Mouse (Mus musculus): ENCODE results near the gene Spdye4a. TPM values are rescaled to one million over a fixed set of nuclear protein-coding genes. Genes with fewer than 3 reads are reported as not detected.

Spdye4a gene
- polyA plus RNA-seq, 1 experiment: not detected

GRCm38 (mm10) chr5:143264689-143265088 is 38.0 kb upstream of the Spdye4a start:
- H3K27me3 ChIP-seq (replicated peaks): peaks cover 85% of the 10 kb centered on the region
- H3K9me3 ChIP-seq: no peaks in the 10 kb centered on the region
- H3K36me3 ChIP-seq (replicated peaks; ENCODE audit: low read length): peaks cover 9% of the 10 kb centered on the region
- TF ChIP-seq FLI1 (IDR thresholded peaks at IDR 0.05; ENCODE audit: low read length): no peak
- TF ChIP-seq GATA1 (IDR thresholded peaks at IDR 0.05; ENCODE audit: borderline replicate concordance, low read length): no peak
- peaks cover 19% of the 10 kb centered on the region for H3K4me1 ChIP-seq
- no peak overlapping the region for H3K4me3 ChIP-seq (replicated peaks)

GRCm38 (mm10) chr5:143261636-143262035 is 34.9 kb upstream of the Spdye4a start:
- peaks cover 88% of the 10 kb centered on the region for H3K27me3 ChIP-seq (replicated peaks)
- TF ChIP-seq GATA1 (IDR thresholded peaks at IDR 0.05; ENCODE audit: borderline replicate concordance, low read length) (no peak), FLI1 (IDR thresholded peaks at IDR 0.05; ENCODE audit: low read length) (no peak)
- H3K4me3 ChIP-seq (replicated peaks): no peak overlapping the region
- H3K4me1 ChIP-seq: peaks cover 8% of the 10 kb centered on the region
- peaks cover 9% of the 10 kb centered on the region for H3K36me3 ChIP-seq (replicated peaks; ENCODE audit: low read length)
- no peaks in the 10 kb centered on the region for H3K9me3 ChIP-seq

DNA sequence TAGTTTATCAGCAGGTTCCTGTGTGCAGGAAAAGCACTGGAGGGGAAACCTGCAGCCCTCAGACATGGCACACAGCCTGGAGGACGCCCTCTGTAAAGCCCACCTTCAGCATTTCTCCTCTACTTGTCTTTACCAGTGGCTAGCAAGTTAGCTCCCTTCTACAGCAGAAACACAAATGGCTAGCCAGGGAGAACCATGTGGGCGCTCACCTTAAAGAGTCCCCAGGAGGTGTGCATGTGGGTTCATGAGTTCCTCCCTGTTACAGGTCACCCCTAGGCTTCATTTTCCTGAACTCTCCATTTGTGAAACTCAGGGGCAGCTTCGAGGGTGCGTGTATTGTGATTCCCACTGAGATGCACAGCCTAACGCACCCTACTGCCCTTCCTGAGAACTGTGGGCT is 29.1 kb upstream of the Spdye4a start:
- peaks cover 28% of the 10 kb centered on the region for H3K9me3 ChIP-seq
- TF ChIP-seq FLI1 (IDR thresholded peaks at IDR 0.05; ENCODE audit: low read length) (no peak), GATA1 (IDR thresholded peaks at IDR 0.05; ENCODE audit: borderline replicate concordance, low read length) (no peak)
- peaks cover 32% of the 10 kb centered on the region for H3K4me1 ChIP-seq
- H3K27me3 ChIP-seq (replicated peaks): peaks cover 97% of the 10 kb centered on the region
- H3K4me3 ChIP-seq (replicated peaks): no peak overlapping the region
- H3K36me3 ChIP-seq (replicated peaks; ENCODE audit: low read length): peaks cover 9% of the 10 kb centered on the region

GRCm38 (mm10) chr5:143255131-143255519 is 28.4 kb upstream of the Spdye4a start:
- Histone ChIP-seq H3K4me3 (replicated peaks) (no peak overlapping the region), H3K36me3 (replicated peaks; ENCODE audit: low read length) (peaks cover 9% of the 10 kb centered on the region), H3K4me1 (peaks cover 32% of the 10 kb centered on the region), H3K9me3 (peaks cover 28% of the 10 kb centered on the region), H3K27me3 (replicated peaks) (peaks cover 92% of the 10 kb centered on the region)
- no peak for TF ChIP-seq GATA1 (IDR thresholded peaks at IDR 0.05; ENCODE audit: borderline replicate concordance, low read length)
- no peak for TF ChIP-seq FLI1 (IDR thresholded peaks at IDR 0.05; ENCODE audit: low read length)

DNA sequence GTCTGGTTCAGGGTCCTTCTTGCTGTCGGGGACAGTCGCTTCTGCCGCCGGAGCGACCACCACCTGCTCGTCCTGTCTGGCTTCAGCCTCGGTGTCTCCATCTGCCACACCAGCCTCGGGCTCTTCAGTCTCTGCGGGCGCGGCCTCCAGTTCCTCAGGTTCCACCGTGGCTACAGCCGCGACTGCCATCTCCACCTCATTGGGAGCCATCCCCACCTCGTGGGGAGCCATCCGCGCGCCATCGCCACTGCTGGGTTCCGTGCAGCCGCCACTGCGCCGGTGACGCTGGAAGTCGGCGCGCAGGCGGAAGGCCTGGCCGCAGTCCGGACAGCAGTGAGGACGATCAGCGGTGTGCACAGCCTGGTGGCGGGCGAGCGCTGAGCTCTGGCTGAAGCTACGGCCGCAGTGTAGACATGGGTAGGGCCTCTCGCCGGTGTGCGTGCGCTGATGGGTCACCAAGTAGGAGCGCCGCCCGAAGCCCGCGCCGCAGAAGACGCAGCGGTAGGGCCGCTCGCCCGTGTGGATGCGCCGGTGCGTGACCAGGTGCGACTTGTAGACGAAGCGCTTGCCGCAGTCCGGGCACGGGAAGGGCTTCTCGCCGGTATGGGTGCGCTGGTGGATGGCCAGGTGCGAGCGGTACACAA is 27.9 kb upstream of the Spdye4a start:
- Histone ChIP-seq H3K27me3 (replicated peaks) (peaks cover 87% of the 10 kb centered on the region), H3K4me3 (replicated peaks) (peak overlapping the region; percentile 28), H3K36me3 (replicated peaks; ENCODE audit: low read length) (peaks cover 12% of the 10 kb centered on the region), H3K9me3 (peaks cover 28% of the 10 kb centered on the region), H3K4me1 (peaks cover 27% of the 10 kb centered on the region)
- TF ChIP-seq GATA1 (IDR thresholded peaks at IDR 0.05; ENCODE audit: borderline replicate concordance, low read length): no peak
- TF ChIP-seq FLI1 (IDR thresholded peaks at IDR 0.05; ENCODE audit: low read length): no peak

DNA sequence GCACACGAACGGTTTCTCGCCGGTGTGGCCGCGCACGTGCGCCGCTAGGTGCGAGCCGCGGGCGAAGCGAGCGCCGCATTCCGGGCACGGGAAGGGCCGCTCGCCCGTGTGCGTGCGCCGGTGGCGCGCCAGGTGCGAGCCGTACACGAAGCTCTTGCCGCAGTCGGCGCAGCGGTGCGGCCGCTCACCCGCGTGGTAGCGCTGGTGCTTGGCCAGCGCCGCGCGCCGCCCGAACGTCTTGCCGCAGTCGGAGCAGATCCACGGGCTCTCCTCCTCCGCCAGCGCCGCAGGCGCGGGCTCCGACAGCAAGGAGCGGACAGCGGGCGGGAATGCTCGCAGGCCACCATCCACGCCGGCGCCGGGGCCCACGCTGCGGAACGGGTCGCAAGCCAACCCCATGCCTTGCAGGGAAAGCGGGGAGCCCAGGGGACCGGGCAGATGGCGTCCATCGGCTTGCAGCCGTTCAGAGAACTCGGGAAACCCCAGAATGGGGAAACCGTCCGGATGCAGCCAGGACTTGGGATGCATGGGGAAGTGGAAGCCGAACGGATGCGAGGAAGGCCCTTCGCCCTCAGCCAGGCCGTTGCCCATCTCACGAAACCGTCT is 27.3 kb upstream of the Spdye4a start:
- H3K27me3 ChIP-seq (replicated peaks): peaks cover 83% of the 10 kb centered on the region
- peaks cover 27% of the 10 kb centered on the region for H3K4me1 ChIP-seq
- peaks cover 28% of the 10 kb centered on the region for H3K9me3 ChIP-seq
- TF ChIP-seq FLI1 (IDR thresholded peaks at IDR 0.05; ENCODE audit: low read length) (no peak), GATA1 (IDR thresholded peaks at IDR 0.05; ENCODE audit: borderline replicate concordance, low read length) (no peak)
- peak overlapping the region; percentile 79 for H3K4me3 ChIP-seq (replicated peaks)
- peaks cover 12% of the 10 kb centered on the region for H3K36me3 ChIP-seq (replicated peaks; ENCODE audit: low read length)

- H3K4me3 ChIP-seq (replicated peaks): peak overlapping the region; percentile 79
- peaks cover 34% of the 10 kb centered on the region for H3K4me1 ChIP-seq
- peaks cover 77% of the 10 kb centered on the region for H3K27me3 ChIP-seq (replicated peaks)
- peaks cover 19% of the 10 kb centered on the region for H3K36me3 ChIP-seq (replicated peaks; ENCODE audit: low read length)
- TF ChIP-seq GATA1 (IDR thresholded peaks at IDR 0.05; ENCODE audit: borderline replicate concordance, low read length) (no peak), FLI1 (IDR thresholded peaks at IDR 0.05; ENCODE audit: low read length) (no peak)
- peaks cover 28% of the 10 kb centered on the region for H3K9me3 ChIP-seq
Measured at GRCm38 (mm10) chr5:143253186-143253880, 26.6 kb upstream of the Spdye4a start.

GRCm38 (mm10) chr5:143252791-143253185 is 26.1 kb upstream of the Spdye4a start:
- H3K27me3 ChIP-seq (replicated peaks): peaks cover 72% of the 10 kb centered on the region
- TF ChIP-seq GATA1 (IDR thresholded peaks at IDR 0.05; ENCODE audit: borderline replicate concordance, low read length) (no peak), FLI1 (IDR thresholded peaks at IDR 0.05; ENCODE audit: low read length) (no peak)
- peaks cover 39% of the 10 kb centered on the region for H3K4me1 ChIP-seq
- H3K36me3 ChIP-seq (replicated peaks; ENCODE audit: low read length): peaks cover 24% of the 10 kb centered on the region
- H3K9me3 ChIP-seq: peaks cover 28% of the 10 kb centered on the region
- H3K4me3 ChIP-seq (replicated peaks): peak overlapping the region; percentile 79

- Histone ChIP-seq H3K4me1 (peaks cover 47% of the 10 kb centered on the region), H3K4me3 (replicated peaks) (no peak overlapping the region), H3K27me3 (replicated peaks) (peaks cover 64% of the 10 kb centered on the region), H3K9me3 (peaks cover 28% of the 10 kb centered on the region), H3K36me3 (replicated peaks; ENCODE audit: low read length) (peaks cover 32% of the 10 kb centered on the region)
- no peak for TF ChIP-seq GATA1 (IDR thresholded peaks at IDR 0.05; ENCODE audit: borderline replicate concordance, low read length)
- no peak for TF ChIP-seq FLI1 (IDR thresholded peaks at IDR 0.05; ENCODE audit: low read length)
Measured at GRCm38 (mm10) chr5:143252039-143252438, 25.3 kb upstream of the Spdye4a start.

GRCm38 (mm10) chr5:143244926-143245325 is 18.2 kb upstream of the Spdye4a start:
- TF ChIP-seq GATA1 (IDR thresholded peaks at IDR 0.05; ENCODE audit: borderline replicate concordance, low read length): no peak
- TF ChIP-seq FLI1 (IDR thresholded peaks at IDR 0.05; ENCODE audit: low read length): no peak
- H3K4me3 ChIP-seq (replicated peaks): peak overlapping the region; percentile 10
- H3K36me3 ChIP-seq (replicated peaks; ENCODE audit: low read length): peaks cover 93% of the 10 kb centered on the region

More at GRCm38 (mm10) chr5:143244926-143245325, 18.2 kb upstream of the Spdye4a start:
- peaks cover 23% of the 10 kb centered on the region for H3K4me1 ChIP-seq
- H3K27me3 ChIP-seq (replicated peaks): no peaks in the 10 kb centered on the region
- peaks cover 24% of the 10 kb centered on the region for H3K9me3 ChIP-seq
